Mouse (Mus musculus) megakaryocyte-erythroid progenitor cell, adult 5 weeks (primary cell): Measurements from ENCODE around the gene Sprr2h. TPM values are rescaled to one million over a fixed set of nuclear protein-coding genes. Genes with fewer than 3 reads are reported as not detected.

ENCODE experiments used
- polyA plus RNA-seq: library from polyadenylated mRNA; stranded (reverse); fragments of >175 nt; gene quantifications from 2 replicates; pipeline ENCODE4 v1.2.3, GENCODE M21; 2012

The Sprr2h gene
- not detected in 2 replicates for polyA plus RNA-seq

DNA sequence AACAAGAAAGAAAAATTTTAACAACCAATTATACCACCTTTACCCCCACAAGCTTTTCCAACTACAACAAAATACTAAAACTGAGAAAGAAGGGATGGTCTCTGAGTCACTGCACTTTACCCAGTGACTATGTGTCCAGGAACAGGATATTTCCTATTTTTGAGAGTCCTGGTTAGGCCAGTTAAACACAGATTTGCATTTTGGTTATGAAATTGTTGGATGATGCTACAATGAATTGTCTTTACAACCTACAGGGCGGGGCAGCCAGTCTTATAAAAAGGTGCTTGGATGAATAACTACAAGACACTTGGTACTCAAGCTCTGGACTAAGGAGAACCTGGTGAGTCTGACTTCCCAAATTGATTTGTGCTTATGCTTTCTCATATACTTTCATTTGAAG lies at the start of gene Sprr2h:
Gene Sprr2h (plus strand): TSS at position 301 of the 400 bp plus-strand sequence.

DNA sequence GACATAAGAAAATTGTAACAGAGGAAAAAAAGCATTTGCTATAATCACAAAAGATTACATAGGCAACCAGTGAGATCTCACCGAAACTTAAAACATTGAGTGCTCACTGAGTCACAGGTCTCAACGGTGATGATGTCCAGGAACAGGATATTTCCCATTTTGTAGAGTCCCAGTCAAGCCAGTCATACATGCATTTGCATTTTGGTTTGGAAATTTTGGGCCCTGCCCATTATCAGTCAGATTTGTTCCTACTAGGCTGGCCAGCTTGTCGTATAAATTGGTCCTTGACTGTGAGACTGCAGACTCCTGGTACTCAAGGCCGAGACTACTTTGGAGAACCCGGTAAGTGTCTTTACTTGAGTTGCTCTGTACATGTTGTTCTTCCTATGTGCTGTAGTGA lies 46.6 kb upstream of the Sprr2h start, which contains the start of gene Sprr2d:
Gene Sprr2d (plus strand): TSS at position 301 of the 400 bp plus-strand sequence.

DNA sequence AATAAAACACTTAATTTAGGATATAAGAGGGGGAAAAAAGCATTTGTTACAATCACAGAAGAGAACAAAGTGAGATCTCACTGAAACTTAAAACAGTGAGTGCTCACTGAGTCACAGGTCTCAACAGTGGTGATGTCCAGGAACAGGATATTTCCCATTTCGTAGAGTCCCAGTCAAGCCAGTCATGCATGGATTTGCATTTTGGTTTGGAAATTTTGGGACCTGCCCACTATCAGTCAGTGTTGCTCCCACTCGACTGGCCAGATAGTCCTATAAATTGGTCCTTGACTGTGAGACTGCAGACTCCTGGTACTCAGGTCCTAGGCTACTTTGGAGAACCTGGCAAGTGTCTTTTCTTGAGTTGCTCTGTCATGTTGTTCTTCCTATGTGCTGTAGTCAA lies 33.6 kb upstream of the Sprr2h start, which contains the start of gene Sprr2e:
Gene Sprr2e (plus strand): TSS at position 301 of the 400 bp plus-strand sequence.

DNA sequence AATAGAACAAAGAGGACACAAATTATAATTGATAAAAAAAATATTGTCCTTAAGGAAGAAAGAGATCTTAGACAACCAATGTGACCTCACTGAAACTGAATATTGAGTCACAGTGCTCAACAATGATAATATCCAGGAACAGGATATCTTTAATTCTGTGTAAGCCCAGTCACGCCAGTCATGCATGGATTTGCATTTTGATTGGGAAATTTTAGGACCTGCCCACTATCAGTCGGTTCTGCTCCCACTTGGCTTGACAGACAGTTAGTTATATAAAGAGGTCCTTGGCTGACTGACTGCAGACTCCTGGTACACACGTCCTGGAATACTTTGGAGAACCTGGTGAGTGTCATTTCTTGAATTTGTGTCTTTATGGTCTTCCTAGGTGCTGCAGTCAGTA lies 20.6 kb upstream of the Sprr2h start, which contains the start of gene Sprr2f:
Gene Sprr2f (plus strand): TSS at position 301 of the 400 bp plus-strand sequence.

DNA sequence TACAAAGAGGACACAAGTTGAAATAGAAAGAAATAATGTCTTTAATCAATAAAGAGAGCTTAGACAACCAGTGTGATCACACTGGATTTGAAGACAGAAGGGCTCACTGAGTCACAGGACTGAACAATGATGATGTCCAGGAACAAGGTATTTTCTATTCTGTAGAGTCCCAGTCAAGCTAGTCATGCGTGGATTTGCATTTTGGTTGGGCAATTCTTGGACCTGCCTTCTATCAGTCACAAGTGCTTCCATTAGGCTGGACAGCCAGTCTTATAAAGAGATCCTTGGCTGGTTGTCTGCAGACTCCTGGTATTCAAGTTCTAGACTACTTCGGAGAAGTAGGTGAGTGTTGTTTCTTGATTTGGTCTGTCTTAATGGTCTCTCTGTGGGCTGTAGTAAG lies 22.2 kb downstream of the Sprr2h start, which contains the start of gene Sprr2i:
Gene Sprr2i (plus strand): TSS at position 301 of the 400 bp plus-strand sequence.

DNA sequence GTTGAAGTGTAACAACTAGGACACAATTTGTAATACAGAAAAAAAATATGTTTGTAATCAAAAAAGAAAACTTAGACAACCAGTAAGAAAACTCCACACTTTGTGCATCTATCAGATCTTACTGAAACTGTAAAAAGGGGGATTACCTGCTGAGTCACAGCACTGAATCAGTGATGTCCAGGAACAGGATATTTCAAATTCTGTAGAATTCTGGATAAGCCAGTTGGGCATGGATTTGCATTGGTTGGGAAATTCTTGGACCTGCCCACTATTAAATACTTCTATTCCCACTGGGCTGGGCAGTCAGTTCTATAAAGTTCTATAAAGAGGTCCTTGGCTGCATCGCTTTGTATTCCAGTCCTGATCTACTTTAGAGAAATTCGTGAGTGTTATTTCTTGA lies 32.3 kb downstream of the Sprr2h start, which contains the start of gene Sprr2j-ps:
Gene Sprr2j-ps (plus strand): TSS at position 301 of the 400 bp plus-strand sequence.

DNA sequence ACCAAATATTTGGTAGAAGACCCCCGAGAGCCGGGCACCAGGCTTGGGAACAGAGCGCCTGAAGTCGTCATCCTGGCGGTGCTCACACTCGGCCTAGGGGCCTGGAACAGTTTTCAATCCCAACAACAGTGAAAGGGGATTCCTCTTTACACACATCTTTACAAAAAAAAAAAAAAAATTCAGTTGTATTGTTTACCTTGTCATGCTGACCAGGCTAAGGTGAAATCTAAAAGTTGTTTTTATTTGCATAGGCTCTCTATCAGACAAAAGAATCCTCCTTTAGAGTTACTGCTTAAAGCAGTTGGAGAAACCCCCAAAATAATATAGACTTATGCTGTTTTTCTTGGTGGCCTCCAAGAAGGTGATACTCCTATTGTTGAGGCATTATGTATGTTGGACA lies 43.8 kb downstream of the Sprr2h start, which contains the start of gene Gm9774:
Gene Gm9774 (minus strand): TSS at position 101 of the 400 bp plus-strand sequence.

DNA sequence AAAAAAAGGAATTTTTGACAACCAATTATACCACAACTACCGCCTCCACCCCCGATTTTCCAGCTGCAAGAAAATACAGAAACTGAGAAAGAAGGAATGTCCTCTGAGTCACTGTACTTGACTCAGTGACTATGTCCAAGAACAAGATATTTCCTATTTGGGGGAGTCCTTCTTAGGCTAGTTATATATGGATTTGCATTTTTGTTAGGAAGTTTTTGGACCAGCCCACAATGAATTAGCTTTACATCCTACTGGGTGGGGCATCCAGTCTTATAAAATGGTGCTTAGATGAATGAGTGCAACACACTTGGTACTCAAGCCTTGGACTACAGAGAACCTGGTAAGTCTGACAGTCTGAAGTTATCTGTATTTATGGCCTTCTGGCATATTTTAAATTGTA lies 46.8 kb downstream of the Sprr2h start, which contains the start of gene Sprr2k:
Gene Sprr2k (plus strand): TSS at position 301 of the 400 bp plus-strand sequence.

Other genes with a start within 250 kb of the Sprr2h start
- gene Lelp1, start 242.9 kb upstream of the Sprr2h start, polyA plus RNA-seq = not detected in 2 replicates
- not detected in 2 replicates for gene Sprr2a1, start 169.9 kb upstream of the Sprr2h start, polyA plus RNA-seq
- not detected in 2 replicates for gene Sprr2a2, start 169.8 kb upstream of the Sprr2h start, polyA plus RNA-seq
- not detected in 2 replicates for gene Sprr2a3, start 100.3 kb upstream of the Sprr2h start, polyA plus RNA-seq
- not detected in 2 replicates for gene Sprr2b, start 69.1 kb upstream of the Sprr2h start, polyA plus RNA-seq
- gene Sprr2d, start 46.5 kb upstream of the Sprr2h start, polyA plus RNA-seq = not detected in 2 replicates
- not detected in 2 replicates for gene Sprr2e, start 33.5 kb upstream of the Sprr2h start, polyA plus RNA-seq
- gene Sprr2f, start 20.5 kb upstream of the Sprr2h start, polyA plus RNA-seq = not detected in 2 replicates
- not detected in 2 replicates for gene Sprr2i, start 22.3 kb downstream of the Sprr2h start, polyA plus RNA-seq
- gene Sprr2j-ps, start 32.4 kb downstream of the Sprr2h start, polyA plus RNA-seq = not detected in 2 replicates
- gene Gm9774, start 43.7 kb downstream of the Sprr2h start, polyA plus RNA-seq = 8.9 and 10.1 TPM in 2 replicates
- gene Sprr2k, start 46.9 kb downstream of the Sprr2h start, polyA plus RNA-seq = not detected in 2 replicates
- gene Sprr1b, start 53.1 kb downstream of the Sprr2h start, polyA plus RNA-seq = not detected in 2 replicates
- not detected in 2 replicates for gene Sprr3, start 73.0 kb downstream of the Sprr2h start, polyA plus RNA-seq
- 0.12 TPM in 1 of 2 replicates, not detected in the other for gene Sprr1a, start 100.2 kb downstream of the Sprr2h start, polyA plus RNA-seq
- not detected in 2 replicates for gene Sprr4, start 114.8 kb downstream of the Sprr2h start, polyA plus RNA-seq
- gene 2310046K23Rik, start 148.8 kb downstream of the Sprr2h start, polyA plus RNA-seq = not detected in 2 replicates
- 0.04 TPM in 1 of 2 replicates, not detected in the other for gene Ivl, start 188.1 kb downstream of the Sprr2h start, polyA plus RNA-seq
- 0.07 TPM in 1 of 2 replicates, not detected in the other for gene Smcp, start 203.3 kb downstream of the Sprr2h start, polyA plus RNA-seq
- gene 2210017I01Rik, start 221.8 kb downstream of the Sprr2h start, polyA plus RNA-seq = not detected in 2 replicates
- gene Lce6a, start 236.0 kb downstream of the Sprr2h start, polyA plus RNA-seq = not detected in 2 replicates